Mouse (Mus musculus) naive thymus-derived CD4-positive, alpha-beta T cell, adult 2 months (primary cell): Measurements from ENCODE around the gene Klk8.
A peak's percentile ranks its signal among the peaks of the same experiment; 100 is the strongest.

Experiments used
- DNase-seq: peaks from one replicate; pipeline ENCODE4 v3.0.0-alpha.2; 2011; ENCODE audit warnings: low read depth

Klk8 gene

GRCm38 (mm10) chr7:43791591-43791990 lies 5.8 kb upstream of the Klk8 start, which contains the start of gene Klk9:
Gene Klk9 (plus strand): TSS chr7:43791891.
- DNase-seq: no peak

- DNase-seq: no peak
Observed at GRCm38 (mm10) chr7:43796355-43796754, 1.0 kb upstream of the Klk8 start.

- DNase-seq: peak; percentile 57
Observed at GRCm38 (mm10) chr7:43797844-43798462, 576 bp downstream of the Klk8 start.

DNA sequence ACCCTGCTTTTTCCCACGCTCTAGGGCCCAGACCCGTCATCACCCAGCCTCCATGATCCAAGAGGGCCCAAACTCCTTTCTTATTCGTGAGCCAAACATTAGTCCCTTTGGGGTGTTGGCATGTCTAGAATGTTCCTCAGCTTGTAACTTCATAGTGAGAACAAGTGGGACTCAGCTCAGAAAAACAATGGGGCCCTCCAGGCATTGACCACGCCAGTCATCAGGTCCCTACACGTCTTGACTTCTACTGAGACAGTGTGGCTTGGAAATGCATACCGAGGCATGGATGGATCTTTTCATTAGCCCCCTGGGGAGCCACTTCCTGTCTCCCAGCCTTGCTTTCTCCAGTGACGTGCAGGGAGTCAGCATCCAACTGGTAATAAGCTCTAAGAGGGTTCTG lies 2.5 kb downstream of the Klk8 start:
- DNase-seq: no peak

GRCm38 (mm10) chr7:43810994-43811393 lies 13.6 kb downstream of the Klk8 start, which contains the start of gene Klk7:
Gene Klk7 (plus strand): TSS chr7:43811294.
- DNase-seq: no peak

- no peak for DNase-seq
Observed at GRCm38 (mm10) chr7:43815211-43815610, 17.8 kb downstream of the Klk8 start.

DNA sequence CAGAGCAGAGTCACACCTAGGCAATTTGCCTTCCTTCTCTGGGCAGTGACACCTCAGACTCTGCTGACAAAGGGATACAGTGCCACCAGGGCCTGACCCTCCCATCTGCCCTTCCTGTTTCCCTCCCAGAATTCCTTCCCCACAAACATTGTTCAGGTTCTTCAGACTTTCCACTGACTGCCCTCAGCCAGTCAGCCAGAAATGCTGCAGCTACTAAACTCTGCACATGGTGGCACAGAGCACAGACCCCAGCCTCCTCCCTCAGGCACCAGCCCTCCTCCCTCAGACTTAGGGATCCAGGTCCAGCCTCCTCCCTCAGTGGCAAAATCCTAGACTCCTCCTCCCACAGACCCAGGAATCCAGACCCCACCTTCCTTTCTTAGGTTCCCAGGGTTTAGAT lies 19.4 kb downstream of the Klk8 start:
- DNase-seq: no peak

- DNase-seq: no peak
Observed at GRCm38 (mm10) chr7:43821581-43821980, 24.2 kb downstream of the Klk8 start.

DNA sequence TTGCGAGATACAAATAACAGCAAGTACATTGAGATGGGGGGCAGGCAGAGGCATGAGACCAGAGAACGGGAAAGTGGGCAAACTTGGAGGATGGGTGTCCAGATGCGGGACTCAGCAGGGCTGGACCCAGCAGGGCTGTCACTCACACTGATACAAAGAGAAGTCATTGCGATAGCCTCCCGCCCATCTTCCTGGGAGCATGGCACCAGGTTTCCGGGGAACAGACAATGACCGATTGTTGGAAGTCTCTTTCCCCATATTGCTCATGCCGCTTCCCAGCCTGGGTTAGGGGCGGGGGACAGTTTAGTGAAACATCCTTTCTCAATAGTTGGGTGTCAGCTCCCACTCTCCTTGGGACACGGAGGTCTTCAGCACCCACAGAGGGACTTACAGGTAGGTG lies 26.8 kb downstream of the Klk8 start, which contains the start of gene Klk6:
TSS of gene Klk6 (plus strand) at position 301 of the 400 bp plus-strand sequence.
- DNase-seq: no peak

DNA sequence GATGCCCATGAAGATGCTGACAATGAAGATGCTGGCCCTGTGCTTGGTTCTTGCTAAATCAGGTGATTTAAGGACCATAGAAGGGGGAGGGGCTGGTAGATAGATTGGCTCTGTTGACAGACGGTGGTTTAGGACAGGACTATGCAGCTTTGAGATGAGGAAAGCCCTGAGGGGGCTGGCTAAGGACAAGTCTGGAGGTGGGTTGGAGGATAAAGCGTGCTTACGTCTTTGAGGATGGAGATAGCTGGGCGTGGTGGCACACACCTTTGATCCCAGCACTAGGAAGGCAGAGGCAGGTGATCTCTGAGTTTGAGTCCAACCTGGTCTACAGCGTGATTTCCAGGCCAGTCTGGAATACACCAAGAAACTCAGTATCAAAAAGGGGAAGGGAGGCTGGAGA lies 28.7 kb downstream of the Klk8 start:
- no peak for DNase-seq

- no peak for DNase-seq
Observed at GRCm38 (mm10) chr7:43827706-43828105, 30.3 kb downstream of the Klk8 start.

DNA sequence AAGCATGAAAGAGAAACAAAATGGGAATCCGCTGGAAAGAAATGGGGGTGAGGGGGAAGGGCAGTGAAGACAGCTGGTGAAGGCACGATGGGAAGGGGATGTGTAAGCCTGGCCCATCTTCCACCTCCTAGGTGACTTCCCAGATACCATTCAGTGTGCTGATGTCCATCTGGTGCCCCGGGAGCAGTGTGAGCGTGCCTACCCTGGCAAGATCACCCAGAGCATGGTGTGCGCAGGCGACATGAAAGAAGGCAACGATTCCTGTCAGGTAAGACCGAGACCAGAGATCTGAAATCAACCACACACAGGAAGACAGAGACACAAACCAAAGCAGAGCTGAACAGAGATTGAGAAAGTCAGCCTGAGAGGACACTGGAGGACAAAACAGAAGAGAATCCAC lies 31.6 kb downstream of the Klk8 start:
- no peak for DNase-seq

- DNase-seq: no peak
Observed at GRCm38 (mm10) chr7:43841701-43842100, 44.3 kb downstream of the Klk8 start, which contains the start of gene Klk5. Gene Klk5 (plus strand): TSS chr7:43841971.

- no peak for DNase-seq
Observed at GRCm38 (mm10) chr7:43843801-43844200, 46.4 kb downstream of the Klk8 start.

DNA sequence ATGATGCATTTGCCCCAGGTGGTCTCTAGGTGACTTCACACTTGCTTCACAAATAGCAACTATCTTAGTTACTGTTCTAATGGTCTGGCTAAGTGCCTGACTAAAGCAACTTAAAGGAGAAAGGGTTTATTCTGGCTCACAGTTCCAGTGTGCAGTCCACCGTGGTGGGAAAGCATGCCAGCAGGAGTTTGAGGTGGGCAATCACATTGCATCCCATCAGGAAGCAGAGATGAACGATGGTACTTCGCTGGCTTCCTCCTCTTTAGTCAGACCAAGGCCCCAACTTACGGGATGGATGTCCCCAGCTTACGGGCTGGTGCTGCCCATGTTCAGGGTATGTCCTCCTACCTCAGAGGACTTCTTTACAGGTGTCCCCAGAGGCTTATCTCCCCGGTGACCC lies 54.2 kb downstream of the Klk8 start:
- DNase-seq: no peak
